Mouse (Mus musculus) megakaryocyte, adult 5-6 weeks (primary cell): ENCODE results near the gene Gm28047. TPM values are rescaled to one million over a fixed set of nuclear protein-coding genes. Genes with fewer than 3 reads are reported as not detected.
A peak's percentile ranks its signal among the peaks of the same experiment; 100 is the strongest.
"Not testable (repeated sequence)": the region's sequence is repeated elsewhere in the genome, so short reads cannot be mapped to it uniquely, and the experiment has no call there.

ENCODE experiments used
- ATAC-seq: 2 replicates; pipeline ENCODE4 v1.8.0; 2016; ENCODE audit warnings: mild to moderate bottlenecking, inconsistent platforms; ENCODE audit not compliant: poor library complexity, severe bottlenecking
- total RNA-seq, 2 experiments: library from RNA; stranded (forward) in 1 of 2; stranded (reverse) in 1 of 2; fragments of 153-499, 151-499 nt in 1 of 2; fragments of 221-1000, 200-1000 nt in 1 of 2; gene quantifications; 2 replicates each; pipeline versions ENCODE4 v1.2.3 to v1.2.4; 2015 to 2017

The Gm28047 gene
- total RNA-seq (2015): not detected in 2 replicates
- total RNA-seq (2017): not detected in 2 replicates

DNA sequence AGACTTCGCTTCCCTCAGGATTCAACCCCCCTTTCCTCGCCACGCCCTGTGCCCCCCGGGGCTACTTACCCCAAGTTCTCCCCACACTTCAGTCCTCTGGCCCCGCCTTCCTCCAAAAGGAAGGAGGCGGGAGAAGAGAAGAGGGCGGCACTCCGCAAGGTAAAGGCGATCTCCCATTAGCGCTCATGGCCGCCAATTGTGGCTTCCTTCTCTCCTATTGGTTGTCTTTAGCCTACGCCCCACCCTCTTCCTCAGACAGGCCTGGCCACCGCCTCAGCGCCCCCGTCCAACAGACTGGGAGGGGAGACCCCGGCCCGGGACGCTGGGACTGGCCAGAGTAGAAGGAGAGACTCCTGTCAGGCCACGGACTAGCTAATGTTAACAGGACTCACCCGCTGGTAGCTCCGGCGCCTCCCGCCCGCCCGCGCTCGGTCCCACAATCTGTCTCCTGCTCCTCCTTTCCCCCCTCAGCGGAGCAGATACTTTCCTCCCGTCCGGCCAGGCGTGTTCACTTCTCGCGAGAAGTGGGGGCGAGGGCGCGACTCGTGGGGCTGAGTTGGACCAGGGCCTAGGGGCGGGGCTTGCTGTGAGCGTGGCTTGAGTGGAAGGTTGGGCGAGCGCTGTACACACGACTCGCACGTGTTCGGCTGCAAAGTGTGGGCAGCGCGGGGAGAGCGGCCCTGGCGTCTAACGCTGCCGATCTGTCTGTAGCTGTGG, at the start of gene Gm28047, which contains the start of gene Atf7:
Gene Gm28047, minus strand, starts transcription at position 98 of the 717 bp plus-strand sequence.
Gene Atf7, minus strand, starts transcription at position 495 of the 717 bp plus-strand sequence.
- ATAC-seq: peak; percentile 90

DNA sequence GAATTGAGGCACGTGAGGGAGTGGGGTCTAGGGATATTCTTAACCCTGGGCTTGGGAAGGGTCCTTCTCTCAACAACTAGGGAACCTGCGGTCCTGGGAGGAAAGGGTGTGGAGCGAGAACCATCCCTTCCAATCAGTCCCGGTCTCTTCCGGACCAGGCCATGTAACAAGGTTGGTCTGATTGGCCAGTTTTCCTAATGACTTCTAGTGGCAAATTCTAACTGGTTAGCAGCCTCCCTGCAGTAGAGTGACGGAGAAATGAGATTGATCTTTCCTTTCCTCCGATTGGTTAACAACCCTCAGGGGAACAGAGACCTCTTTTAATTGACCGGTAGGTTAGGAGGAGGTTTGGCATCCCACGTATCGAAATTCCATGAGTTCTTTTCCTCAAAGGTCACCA, 48.7 kb upstream of the Gm28047 start:
- ATAC-seq: no peak

- no peak for ATAC-seq
Measured at GRCm38 (mm10) chr15:102672215-102673071, 47.6 kb upstream of the Gm28047 start, which contains the start of gene Atp5g2. Gene Atp5g2 (minus strand): TSS chr15:102672352.

DNA sequence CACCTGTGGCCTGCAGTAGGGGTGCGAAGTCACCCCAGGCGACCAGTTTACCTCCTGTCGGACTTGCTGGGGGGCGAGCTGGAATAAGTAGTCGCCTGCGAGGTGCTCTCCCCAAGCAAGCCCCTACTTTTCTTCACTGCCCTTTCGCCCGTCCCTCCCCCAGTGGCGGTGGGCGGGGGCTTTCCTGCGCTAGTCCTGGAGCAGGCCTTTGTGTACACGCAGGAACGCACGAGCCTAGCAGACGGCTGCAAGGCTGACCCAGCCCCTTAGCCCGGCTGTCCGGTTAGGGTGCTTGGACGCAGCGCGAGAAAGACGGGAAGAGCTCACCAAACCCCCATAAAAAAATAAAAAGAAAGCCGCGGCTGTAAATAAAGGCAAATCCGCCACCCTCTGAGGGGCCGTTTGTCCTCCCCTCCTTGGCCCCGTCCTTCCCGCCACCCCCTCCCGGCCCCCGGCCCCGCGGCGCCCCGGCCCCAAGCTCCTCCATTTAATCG, 46.9 kb upstream of the Gm28047 start:
- peak; percentile 33 for ATAC-seq

DNA sequence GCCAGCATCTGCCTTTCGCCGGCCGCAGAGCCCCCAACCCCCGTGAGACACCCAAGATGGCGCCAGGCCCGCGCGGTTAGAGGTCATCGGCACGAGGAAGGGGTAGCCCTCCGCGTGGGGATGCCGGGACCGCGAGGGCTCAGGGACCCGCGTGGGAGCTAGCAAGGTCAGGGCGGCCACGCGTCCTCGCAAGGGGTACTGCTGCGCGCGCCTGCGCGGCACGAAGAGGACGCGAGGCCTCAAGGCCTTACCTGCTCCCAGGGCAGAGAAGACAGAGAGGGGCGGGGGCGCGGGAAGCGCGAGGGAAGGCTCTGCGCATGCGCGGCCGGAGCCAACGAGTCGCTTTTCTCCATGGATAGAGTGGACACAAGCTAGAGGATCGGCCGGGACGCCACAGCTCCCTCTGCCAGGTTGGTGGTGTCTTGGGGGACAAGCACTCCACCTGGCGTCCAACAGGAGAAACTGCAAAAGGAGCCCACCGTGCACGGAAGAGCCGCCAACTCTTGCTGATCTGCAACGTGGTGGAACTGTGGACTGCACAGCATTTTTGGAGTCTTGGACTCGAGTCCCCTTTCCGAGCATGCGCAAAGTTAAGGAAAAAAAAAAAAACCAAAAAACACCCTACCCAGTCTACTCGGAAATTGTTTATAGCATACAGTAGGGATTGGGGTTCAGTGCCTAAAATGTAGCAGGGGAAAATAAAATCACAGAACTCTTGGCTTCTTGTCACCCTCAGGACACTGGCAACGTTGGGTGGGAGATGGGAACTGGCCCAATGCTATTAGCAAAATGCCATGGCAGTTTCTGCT, 46.1 kb upstream of the Gm28047 start:
- peak; percentile 98 for ATAC-seq

GRCm38 (mm10) chr15:102670281-102670680, 45.4 kb upstream of the Gm28047 start:
- ATAC-seq: no peak

DNA sequence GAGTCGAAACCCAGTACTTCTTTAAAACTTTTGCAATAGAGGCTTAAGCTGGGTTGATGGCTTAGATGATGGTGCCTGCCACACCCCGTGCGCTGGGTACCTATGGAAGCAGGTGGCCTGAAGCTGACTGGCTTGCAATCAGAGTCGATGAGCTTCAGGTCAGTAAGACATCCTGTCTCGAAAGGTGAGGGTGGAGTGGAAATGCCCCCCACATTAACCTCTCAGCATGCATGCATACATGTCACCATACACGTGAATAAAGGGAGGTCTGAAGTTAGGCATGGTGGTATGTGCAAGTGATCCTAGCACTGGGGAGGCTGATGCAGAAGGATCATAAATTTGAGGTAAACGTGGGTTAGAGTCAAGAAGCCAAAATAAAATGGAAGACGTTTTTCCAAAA, 44.7 kb upstream of the Gm28047 start:
- ATAC-seq: no peak

- peak; percentile 90 for ATAC-seq
Measured at GRCm38 (mm10) chr15:102665494-102665893, 40.6 kb upstream of the Gm28047 start.

DNA sequence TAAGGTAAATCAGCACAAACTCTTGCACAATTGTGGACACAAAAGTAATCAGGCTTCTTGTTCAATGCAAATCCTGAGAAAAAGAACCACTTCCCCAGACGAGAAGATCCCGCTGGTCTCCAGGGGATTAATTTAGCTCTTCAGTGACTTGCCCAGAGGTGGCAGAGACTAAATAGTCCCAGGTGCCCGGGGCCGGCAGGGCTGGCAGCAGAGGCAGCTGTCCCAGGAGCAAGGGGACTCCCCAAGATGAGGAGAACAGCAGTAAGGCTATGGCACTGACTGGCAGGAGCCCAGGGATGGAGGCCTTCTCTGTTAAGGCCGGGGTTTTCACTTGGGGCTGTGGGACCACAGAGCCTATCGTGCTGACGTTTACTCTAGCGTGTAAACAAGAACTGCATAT, 39.0 kb upstream of the Gm28047 start:
- ATAC-seq: no peak

DNA sequence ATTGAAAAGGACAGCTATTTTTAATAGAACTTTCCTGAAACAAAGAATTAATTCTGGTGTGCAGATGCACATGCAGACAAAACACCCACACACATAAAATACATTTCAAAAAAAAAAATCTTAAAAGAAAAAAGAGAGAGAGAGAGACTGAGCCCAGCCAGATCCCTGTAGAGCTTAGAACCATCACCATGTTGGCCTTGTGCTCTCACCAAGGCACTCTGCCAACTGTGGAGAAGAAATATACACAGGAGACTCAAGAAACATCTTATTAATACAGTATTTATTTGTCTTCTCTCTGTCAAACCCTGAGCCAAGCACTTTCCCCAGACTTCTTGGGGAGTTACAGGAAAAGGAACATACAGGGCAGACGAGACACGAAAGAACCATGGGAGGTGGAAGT, 37.7 kb upstream of the Gm28047 start:
- not testable (repeated sequence) for ATAC-seq

- no peak for ATAC-seq
Measured at GRCm38 (mm10) chr15:102657926-102658381, 33.1 kb upstream of the Gm28047 start.

GRCm38 (mm10) chr15:102656658-102657057, 31.8 kb upstream of the Gm28047 start:
- no peak for ATAC-seq

DNA sequence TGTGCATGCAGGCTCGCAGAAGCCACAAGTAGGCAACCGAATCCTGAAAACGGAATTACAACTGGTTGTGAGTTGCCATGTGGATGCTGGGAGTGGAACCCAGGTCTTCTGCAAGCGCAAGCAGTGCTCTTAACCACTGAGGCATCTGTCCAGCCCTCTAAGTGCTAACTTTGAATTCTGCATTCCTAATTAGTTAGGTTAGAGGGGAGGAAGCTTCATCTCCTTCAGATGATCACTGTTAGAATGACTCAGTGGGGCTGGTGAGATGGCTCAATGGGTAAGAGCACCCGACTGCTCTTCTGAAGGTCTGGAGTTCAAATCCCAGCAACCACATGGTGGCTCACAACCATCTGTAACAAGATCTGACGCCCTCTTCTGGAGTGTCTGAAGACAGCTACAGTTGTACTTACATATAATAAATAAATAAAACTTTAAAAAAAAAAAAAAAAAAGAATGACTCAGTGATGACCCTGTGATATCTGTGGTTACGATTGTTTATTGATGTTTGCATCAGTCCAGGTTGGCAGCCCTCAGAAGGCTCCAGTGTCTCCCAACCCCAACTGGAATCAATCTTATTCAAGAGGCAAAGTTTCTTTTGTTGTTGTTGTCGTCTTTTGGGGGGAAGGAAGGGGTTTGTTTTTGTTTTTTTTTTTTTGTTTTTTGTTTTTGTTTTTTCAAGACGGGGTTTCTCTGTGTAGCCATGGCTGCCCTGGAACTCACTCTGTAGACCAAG, 27.2 kb upstream of the Gm28047 start:
- not testable (repeated sequence) for ATAC-seq

GRCm38 (mm10) chr15:102651107-102651506, 26.2 kb upstream of the Gm28047 start:
- no peak for ATAC-seq

- no peak for ATAC-seq
Measured at GRCm38 (mm10) chr15:102635817-102636216, 10.9 kb upstream of the Gm28047 start.

DNA sequence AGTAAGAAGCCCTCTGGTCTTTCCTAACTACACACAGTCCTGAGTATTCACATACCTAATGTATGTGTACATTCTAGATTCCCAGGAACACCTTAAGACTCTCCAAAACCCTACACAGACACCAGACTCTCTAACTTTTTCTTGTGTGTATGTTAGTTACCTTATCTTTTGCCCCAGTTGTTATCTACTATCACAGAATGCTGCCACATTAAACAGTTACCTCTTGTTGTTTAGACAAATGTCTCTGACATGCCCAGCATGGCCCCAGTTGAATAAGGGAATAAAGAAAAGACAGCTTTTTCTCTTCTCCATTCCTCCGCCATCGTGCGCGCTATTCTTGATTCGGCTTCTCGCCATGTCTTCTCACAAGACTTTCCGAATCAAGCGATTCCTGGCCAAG, 9.8 kb upstream of the Gm28047 start:
- ATAC-seq: no peak

DNA sequence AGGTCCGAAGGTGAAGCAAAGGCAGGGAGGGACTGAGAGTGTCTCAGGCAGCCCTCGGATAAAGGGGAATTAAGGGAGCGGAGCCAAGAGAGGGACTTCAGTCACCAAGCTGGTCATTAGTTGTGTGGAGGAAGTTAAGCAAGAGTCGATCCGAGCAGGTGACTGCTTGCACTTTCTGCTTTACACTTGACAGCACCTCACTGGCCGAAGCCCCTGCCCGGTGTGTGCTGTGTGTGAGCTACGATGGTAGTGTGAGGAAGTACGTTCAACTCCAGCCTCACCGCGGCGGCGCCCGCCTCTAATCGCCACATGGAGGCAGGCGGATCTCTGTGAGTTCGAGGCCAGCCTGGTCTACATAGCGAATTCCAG, 804 bp upstream of the Gm28047 start:
- peak; percentile 68 for ATAC-seq

DNA sequence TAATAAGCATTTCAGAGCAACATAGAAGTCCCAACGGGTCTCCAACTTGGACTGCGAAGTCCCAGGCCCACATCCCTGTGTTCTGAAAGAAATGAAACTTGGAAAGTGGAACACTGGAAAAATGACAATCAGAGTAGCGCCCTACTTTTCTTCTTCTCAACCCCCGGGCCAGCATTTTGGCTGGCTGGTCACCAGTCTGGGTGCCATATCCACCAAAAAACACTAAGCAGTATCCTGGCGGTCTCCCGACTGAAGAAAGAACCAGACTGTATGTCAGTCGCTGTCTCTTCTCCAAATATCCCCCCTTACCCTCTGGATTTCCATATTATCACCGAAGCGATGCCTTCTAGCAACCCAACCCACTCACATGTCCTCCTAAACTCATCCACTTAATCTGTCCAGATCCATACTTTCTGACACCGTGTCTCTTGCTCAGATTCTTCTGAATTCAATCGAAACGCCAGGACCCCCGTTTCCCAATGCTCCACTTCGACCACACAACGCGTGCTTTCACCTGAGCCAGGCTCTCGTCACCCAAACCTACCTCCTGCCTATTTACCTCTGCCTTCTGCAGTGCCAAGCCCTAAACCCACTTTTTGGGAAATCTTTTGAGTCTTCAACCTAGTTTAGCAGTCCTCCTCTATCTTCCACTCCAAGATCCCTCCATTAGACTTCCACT, 437 bp downstream of the Gm28047 start:
- ATAC-seq: 0 out of 2 replicates have a peak, but pooled peaks have one; percentile 0

DNA sequence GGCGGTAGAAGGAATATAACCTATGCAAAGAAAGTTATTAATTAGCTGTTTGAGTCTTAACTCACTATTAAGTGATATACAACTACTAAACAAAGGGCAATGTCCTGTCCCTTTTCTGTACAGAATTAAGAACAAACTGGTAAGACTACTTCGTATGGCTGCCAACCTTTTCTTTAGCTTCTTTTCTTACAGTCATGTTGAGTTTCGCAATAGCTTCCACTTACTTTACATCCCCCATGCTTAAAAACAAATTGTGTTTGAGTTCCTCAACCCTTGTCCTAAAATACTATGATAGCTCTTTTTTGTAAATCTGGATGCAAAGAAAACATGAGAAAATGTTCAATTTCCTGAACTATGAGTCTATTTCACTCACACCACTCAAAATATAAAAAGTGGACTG, 1.7 kb downstream of the Gm28047 start:
- ATAC-seq: no peak
